Comparison of ENCODE assay signal across 8 mouse cellular contexts in genomic region chr4:155249648-155250351, GRCm38 (mm10). TPM values are rescaled to one million over a fixed set of nuclear protein-coding genes. Genes with fewer than 3 reads are reported as not detected.
DNase-seq lines count a peak whose midpoint lies in the region; ATAC-seq lines count a peak whose summit lies in the region.

Gene Faap20, plus strand, starts transcription at chr4:155249802.

- peaks cover 31% of the 10 kb centered on the region for H3K4me1 ChIP-seq in embryonic facial prominence, embryonic 12.5 days
- H3K4me1 ChIP-seq in limb, embryonic 11.5 days (ENCODE audit: control insufficient read depth, insufficient read depth, low read length) = peaks cover 22% of the 10 kb centered on the region
- peaks cover 36% of the 10 kb centered on the region for H3K4me1 ChIP-seq in midbrain, embryonic 13.5 days (replicated peaks)

- no peaks in the 10 kb centered on the region for H3K27me3 ChIP-seq in embryonic facial prominence, embryonic 12.5 days
- no peaks in the 10 kb centered on the region for H3K27me3 ChIP-seq in limb, embryonic 11.5 days (ENCODE audit: control insufficient read depth, insufficient read depth, low read length)
- no peaks in the 10 kb centered on the region for H3K27me3 ChIP-seq in midbrain, embryonic 13.5 days

- no peaks in the 10 kb centered on the region for H3K9me3 ChIP-seq in embryonic facial prominence, embryonic 12.5 days
- H3K9me3 ChIP-seq in limb, embryonic 11.5 days (ENCODE audit: control insufficient read depth, low read length) = no peaks in the 10 kb centered on the region
- H3K9me3 ChIP-seq in midbrain, embryonic 13.5 days = no peaks in the 10 kb centered on the region

- H3K4me2 ChIP-seq in embryonic facial prominence, embryonic 12.5 days (replicated peaks) = peak within 1 kb of the TSS; percentile 81
- peak within 1 kb of the TSS; percentile 97 for H3K4me2 ChIP-seq in limb, embryonic 11.5 days (ENCODE audit: low read depth, severe bottlenecking)
- H3K4me2 ChIP-seq in midbrain, embryonic 13.5 days (replicated peaks) = peak within 1 kb of the TSS; percentile 90

- peak within 1 kb of the TSS; percentile 96 for H3K27ac ChIP-seq in embryonic facial prominence, embryonic 12.5 days
- peak within 1 kb of the TSS; percentile 94 for H3K27ac ChIP-seq in limb, embryonic 11.5 days (replicated peaks; ENCODE audit: low read depth, low read length)
- H3K27ac ChIP-seq in midbrain, embryonic 13.5 days = peak within 1 kb of the TSS; percentile 98

- H3K4me3 ChIP-seq in embryonic facial prominence, embryonic 12.5 days = peak within 1 kb of the TSS; percentile 52
- peak within 1 kb of the TSS; percentile 61 for H3K4me3 ChIP-seq in limb, embryonic 11.5 days (ENCODE audit: low read depth, low read length)
- H3K4me3 ChIP-seq in midbrain, embryonic 13.5 days (replicated peaks) = peak within 1 kb of the TSS; percentile 60

- DNase-seq in 3134 (ENCODE audit: extremely low read depth, insufficient read length, low spot score) = peak; percentile 90
- DNase-seq in adrenal gland, postnatal 25 days = peak; percentile 88
- DNase-seq in heart, adult 11 months = peak; percentile 99
- DNase-seq in kidney, adult 18-20 months = peak; percentile 89
- DNase-seq in limb, embryonic 11.5 days (ENCODE audit: low spot score) = peak; percentile 93
- peak; percentile 42 for DNase-seq in spleen, adult 12 weeks (ENCODE audit: low spot score)

- H3K36me3 ChIP-seq in embryonic facial prominence, embryonic 12.5 days = no peaks in the 10 kb centered on the region; the same call in 1 of the 2 replicates
- no peaks in the 10 kb centered on the region for H3K36me3 ChIP-seq in limb, embryonic 11.5 days (ENCODE audit: control insufficient read depth, insufficient read depth, low read length)
- peaks cover 9% of the 10 kb centered on the region for H3K36me3 ChIP-seq in midbrain, embryonic 13.5 days

- under 1% methylated on average over 49 of the region's 58 CpGs for WGBS in embryonic facial prominence, embryonic 12.5 days
- WGBS in limb, embryonic 11.5 days = under 1% methylated on average over 57 of the region's 58 CpGs
- 0% methylated on average over 55 of the region's 58 CpGs for WGBS in midbrain, embryonic 13.5 days

- peak within 1 kb of the TSS; percentile 70 for H3K9ac ChIP-seq in embryonic facial prominence, embryonic 12.5 days
- H3K9ac ChIP-seq in limb, embryonic 11.5 days (ENCODE audit: low read length) = peak within 1 kb of the TSS; percentile 83
- peak within 1 kb of the TSS; percentile 86 for H3K9ac ChIP-seq in midbrain, embryonic 13.5 days (replicated peaks)

- ATAC-seq in embryonic facial prominence, embryonic 12.5 days (ENCODE audit: insufficient number of reproducible peaks, insufficient read depth, low FRiP score, low TSS enrichment) = peak; percentile 90
- ATAC-seq in limb, embryonic 11.5 days (ENCODE audit: insufficient number of reproducible peaks, low FRiP score, low TSS enrichment, low read depth) = peak; percentile 83
- ATAC-seq in midbrain, embryonic 13.5 days = peak; percentile 93

RNA-seq across cellular contexts. Expression of gene Faap20, which starts in this region (rescaled TPM):
- 45.9 and 55.2 TPM in 2 replicates for total RNA-seq in adrenal gland, postnatal 25 days (2021)
- polyA plus RNA-seq in embryonic facial prominence, embryonic 12.5 days (2016; fragmentation: Nextera tagmentation; extraction: Ambion mirVana) = 85.1 and 87.4 TPM in 2 replicates
- 103 and 104 TPM in 2 replicates for polyA plus RNA-seq in limb, embryonic 11.5 days (2014; fragmentation: Nextera tagmentation; extraction: Ambion mirVana)
- 91.2 and 92.7 TPM in 2 replicates for polyA plus RNA-seq in midbrain, embryonic 13.5 days (2015; fragmentation: Nextera tagmentation; extraction: Ambion mirVana)

Comparison
In these comparisons a context has a peak if more than half of its experiments do, and no peak if none do; other contexts are left out.
1. Peak in every context shown above with its lines: DNase-seq, ATAC-seq, H3K4me3 ChIP-seq and H3K27ac ChIP-seq.
2. DNase-seq: peak in every context shown above with its lines; median percentile 99 in heart, adult 11 months; 93 in limb, embryonic 11.5 days; 90 in 3134; 89 in kidney, adult 18-20 months; 88 in adrenal gland, postnatal 25 days; 42 in spleen, adult 12 weeks.